Mouse (Mus musculus) CD8-positive naive resting alpha-beta T cell, adult 2 months (primary cell): Measurements from ENCODE around the gene Scarb1.
"Not testable (repeated sequence)": the region's sequence is repeated elsewhere in the genome, so short reads cannot be mapped to it uniquely, and the experiment has no call there.

ENCODE experiments used
- DNase-seq, 2 experiments: peaks; one replicate each; pipeline ENCODE4 v3.0.0; 2022; ENCODE audit warnings: low read depth in 2 of 2, low spot score in 2 of 2

The Scarb1 gene

GRCm38 (mm10) chr5:125340547-125341262 lies at the start of gene Scarb1:
Scarb1 (minus strand) TSS chr5:125341094.
- DNase-seq = peak; percentile 72 to 82

GRCm38 (mm10) chr5:125389579-125390441 lies 48.9 kb upstream of the Scarb1 start, which contains the start of gene Ubc:
Ubc (minus strand) TSS chr5:125390202.
- peak; percentile 76 to 89 for DNase-seq

- peak; percentile 82 to 88 for DNase-seq
Measured at GRCm38 (mm10) chr5:125389131-125389578, 48.3 kb upstream of the Scarb1 start, which contains the start of gene Gm10382. Gm10382 (plus strand) TSS chr5:125389322.

GRCm38 (mm10) chr5:125388358-125389092 lies 47.6 kb upstream of the Scarb1 start:
- no peak for DNase-seq

GRCm38 (mm10) chr5:125387295-125387694 lies 46.4 kb upstream of the Scarb1 start:
- DNase-seq = not testable (repeated sequence)

GRCm38 (mm10) chr5:125385215-125385940 lies 44.5 kb upstream of the Scarb1 start:
- DNase-seq = no peak

GRCm38 (mm10) chr5:125384512-125385214 lies 43.8 kb upstream of the Scarb1 start:
- DNase-seq = no peak

- DNase-seq = no peak
Measured at GRCm38 (mm10) chr5:125383637-125384420, 42.9 kb upstream of the Scarb1 start.

GRCm38 (mm10) chr5:125382673-125383558 lies 42.0 kb upstream of the Scarb1 start:
- DNase-seq = peak in 1 of 2 experiments; percentile 53

- DNase-seq = no peak
Measured at GRCm38 (mm10) chr5:125381954-125382672, 41.2 kb upstream of the Scarb1 start.

GRCm38 (mm10) chr5:125378919-125379318 lies 38.0 kb upstream of the Scarb1 start:
- DNase-seq = no peak

GRCm38 (mm10) chr5:125377214-125377613 lies 36.3 kb upstream of the Scarb1 start:
- no peak for DNase-seq

GRCm38 (mm10) chr5:125375871-125376270 lies 35.0 kb upstream of the Scarb1 start:
- no peak for DNase-seq

- no peak for DNase-seq
Measured at GRCm38 (mm10) chr5:125372027-125372426, 31.1 kb upstream of the Scarb1 start.

GRCm38 (mm10) chr5:125370950-125371693 lies 30.2 kb upstream of the Scarb1 start:
- DNase-seq = no peak

- DNase-seq = peak; percentile 52 to 72
Measured at GRCm38 (mm10) chr5:125368568-125368967, 27.7 kb upstream of the Scarb1 start.

- no peak for DNase-seq
Measured at GRCm38 (mm10) chr5:125368156-125368555, 27.3 kb upstream of the Scarb1 start.
